Mouse (Mus musculus): ENCODE results near the gene Cttn.

GRCm38 (mm10) chr7:144490201-144490873 lies 19.5 kb upstream of the Cttn start:
- TF ChIP-seq POLR2A (IDR thresholded peaks at IDR 0.05; ENCODE audit: low read depth, low read length) (no peak), CTCF (conservative IDR thresholded peaks at IDR 0.05; ENCODE audit: insufficient read depth, insufficient read length, low read depth, low read length) (no peak)
